8 mouse cellular contexts compared by ENCODE assay signal in genomic region chrX:162900938-162901337, GRCm38 (mm10). TPM values are rescaled to one million over a fixed set of nuclear protein-coding genes. Genes with fewer than 3 reads are reported as not detected.
A peak's percentile ranks its signal among the peaks of the same experiment; 100 is the strongest.
DNase-seq lines count a peak whose midpoint lies in the region; ATAC-seq and TF ChIP-seq lines count a peak whose summit lies in the region.

Ctps2 (plus strand) TSS chrX:162901238.

- H3K36me3 ChIP-seq in heart, embryonic 13.5 days: no peaks in the 10 kb centered on the region
- H3K36me3 ChIP-seq in myocyte (ENCODE audit: control insufficient read depth, insufficient read depth): no peaks in the 10 kb centered on the region

- H3K9me3 ChIP-seq in heart, embryonic 13.5 days: no peaks in the 10 kb centered on the region

- no peak for TF ChIP-seq CTCF in bone marrow, adult 2 months (IDR thresholded peaks at IDR 0.05; ENCODE audit: control insufficient read depth, insufficient read depth, low read length)

- 22% methylated on average over 4 of the region's 4 CpGs for WGBS in bone marrow, adult 2 months
- 13% methylated on average over 4 of the region's 4 CpGs for WGBS in heart, embryonic 13.5 days

- H3K27ac ChIP-seq in bone marrow, adult 2 months (ENCODE audit: control insufficient read depth, insufficient read depth, low read depth, low read length, poor library complexity): peak within 1 kb of the TSS; percentile 94
- H3K27ac ChIP-seq in heart, embryonic 13.5 days (replicated peaks): peak within 1 kb of the TSS; percentile 83

- H3K4me2 ChIP-seq in heart, embryonic 13.5 days: peak within 1 kb of the TSS; percentile 71
- peak within 1 kb of the TSS; percentile 73 for H3K4me2 ChIP-seq in myocyte (ENCODE audit: low read depth)

- H3K9ac ChIP-seq in heart, embryonic 13.5 days: peak within 1 kb of the TSS; percentile 86

- intact Hi-C loops in left cerebral cortex, postnatal 14 days (cut with DNase I): no loop called here

- H3ac ChIP-seq in myocyte (ENCODE audit: control insufficient read depth, insufficient read length): peak within 1 kb of the TSS; percentile 14

- no peaks in the 10 kb centered on the region for H3K27me3 ChIP-seq in heart, embryonic 13.5 days (replicated peaks)
- no peaks in the 10 kb centered on the region for H3K27me3 ChIP-seq in myocyte (ENCODE audit: control insufficient read depth, insufficient read depth, insufficient read length)

- DNase-seq in left cerebral cortex, adult 18-20 months (ENCODE audit: low spot score in 2 of 2): no peak
- no peak for DNase-seq in left cerebral cortex, adult 11 months (ENCODE audit: low spot score)
- DNase-seq in left cerebral cortex, postnatal 14 days (ENCODE audit: low spot score in 2 of 2): no peak
- DNase-seq in c-Kit-positive CD71-positive TER-119-positive erythroid progenitor cells, embryonic 14.5 days (ENCODE audit: low spot score): no peak
- DNase-seq in urinary bladder, postnatal 25 days (ENCODE audit: low spot score): no peak

- H3K4me1 ChIP-seq in bone marrow, adult 2 months (ENCODE audit: control insufficient read depth, insufficient read depth, low read length): no peaks in the 10 kb centered on the region
- H3K4me1 ChIP-seq in heart, embryonic 13.5 days: 0 out of 2 replicates have a peak, but pooled peaks cover 6% of the 10 kb centered on the region

- peak within 1 kb of the TSS; percentile 64 for H3K4me3 ChIP-seq in bone marrow, adult 2 months (replicated peaks; ENCODE audit: control insufficient read depth, low read depth, low read length)
- H3K4me3 ChIP-seq in heart, embryonic 13.5 days: peak within 1 kb of the TSS; percentile 72
- H3K4me3 ChIP-seq in myocyte: peak within 1 kb of the TSS; percentile 46

- no peaks in the 10 kb centered on the region for H3K79me2 ChIP-seq in myocyte (ENCODE audit: control insufficient read depth, insufficient read depth)

- ATAC-seq in heart, embryonic 13.5 days (ENCODE audit: extremely low read depth, insufficient number of reproducible peaks, low FRiP score, low TSS enrichment): no peak

- no peak for TF ChIP-seq POLR2A in bone marrow, adult 2 months (IDR thresholded peaks at IDR 0.05; ENCODE audit: borderline replicate concordance, control insufficient read depth, low read depth, low read length)
- no peak for TF ChIP-seq POLR2A in myocyte (IDR thresholded peaks at IDR 0.05; ENCODE audit: insufficient read length, low read depth)

TF ChIP-seq in myocyte, 11 proteins besides CTCF, POLR2A, EP300 and RAD21:
- TF ChIP-seq MAX (IDR thresholded peaks at IDR 0.05; ENCODE audit: low read depth): no peak
- no peak for TF ChIP-seq POLR2AphosphoS2 (IDR thresholded peaks at IDR 0.05; ENCODE audit: insufficient read length, low read depth)
- TF ChIP-seq E2F4 (IDR thresholded peaks at IDR 0.05; ENCODE audit: insufficient read depth): no peak
- TF ChIP-seq MYOG (IDR thresholded peaks at IDR 0.05; ENCODE audit: control insufficient read depth in 1 of 3, insufficient read depth in 1 of 3, insufficient read length in 2 of 3, low read depth in 2 of 3): no peak
- no peak for TF ChIP-seq TCF12 (IDR thresholded peaks at IDR 0.05; ENCODE audit: insufficient read depth, poor library complexity, severe bottlenecking)
- no peak for TF ChIP-seq CEBPB (IDR thresholded peaks at IDR 0.05; ENCODE audit: insufficient read depth, poor library complexity, severe bottlenecking)
- TF ChIP-seq MYOD1 (IDR thresholded peaks at IDR 0.05; ENCODE audit: control insufficient read depth in 1 of 3, insufficient read length in 2 of 3, low read depth in 2 of 3): no peak
- TF ChIP-seq REST (IDR thresholded peaks at IDR 0.05; ENCODE audit: insufficient read depth, insufficient read length): no peak
- TF ChIP-seq TCF3 (IDR thresholded peaks at IDR 0.05; ENCODE audit: insufficient read length, low read depth): no peak
- TF ChIP-seq SRF (IDR thresholded peaks at IDR 0.05; ENCODE audit: control insufficient read depth, insufficient read length, low read depth): no peak
- TF ChIP-seq USF1 (IDR thresholded peaks at IDR 0.05; ENCODE audit: low read depth): no peak

RNA-seq across cellular contexts. Expression of gene Ctps2, which starts in this region (rescaled TPM):
- 10 to 100 TPM; 67.9 to 71.6 TPM for total RNA-seq in left cerebral cortex, adult 18-20 months (2021)
- polyA plus RNA-seq in bone marrow, adult 2 months (2011; ENCODE audit: insufficient read depth, insufficient read length, low replicate concordance, missing spikeins): 19.8 and 30.5 TPM in 2 replicates
- 55.8 and 57.4 TPM in 2 replicates for polyA plus RNA-seq in heart, embryonic 13.5 days (2015; fragmentation: Nextera tagmentation; extraction: Ambion mirVana)
- total RNA-seq in left cerebral cortex, postnatal 14 days (2021): 10 to 100 TPM; 52.1 to 56.5 TPM
- polyA plus RNA-seq in myocyte (2012; fragmentation: generic; extraction: Trizol): 18.9 TPM
